Comparison of ENCODE assay signal across 15 mouse cellular contexts in the genomic region with DNA sequence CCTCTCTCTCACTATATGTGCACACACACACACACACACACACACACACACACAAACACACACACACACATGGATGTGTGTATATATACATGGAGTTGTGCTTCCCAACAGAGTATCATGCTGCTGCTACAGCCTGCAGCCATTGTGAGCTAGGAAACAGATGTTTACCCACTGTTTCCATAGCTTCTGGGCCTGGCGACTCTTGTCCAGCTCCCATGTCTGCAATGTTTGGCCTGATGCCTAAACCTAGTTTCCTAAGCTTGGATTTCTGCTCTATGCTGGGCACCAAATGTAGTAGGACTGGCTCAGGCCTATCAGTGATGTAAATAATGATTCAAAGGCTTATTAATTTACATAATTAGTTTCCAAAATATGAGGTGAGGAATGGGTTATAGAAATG.
"Had no signal": no experiment of that assay in that cellular context is flagged by ENCODE, and none has a peak within 500 bp of the region (broad histone marks: within the 10 kb centered on the region; RNA-seq: fewer than 3 reads in every experiment).

No protein-coding gene starts in this region.

- DNase-seq: kidney, adult 11 months; kidney, adult 9 months; kidney, postnatal 36 days; layer of hippocampus, adult 9-11 months; layer of hippocampus, postnatal 36 days; lung, adult 18-20 months; midbrain, embryonic 14.5 days; right cerebral cortex, postnatal 14 days; thymus, postnatal 4 days had no signal

- H3K4me1 ChIP-seq: limb, embryonic 15.5 days; midbrain, embryonic 10.5 days; neural tube, embryonic 12.5 days; stomach, embryonic 15.5 days had no signal

- H3K9ac ChIP-seq: limb, embryonic 15.5 days; liver, embryonic 14.5 days; neural tube, embryonic 12.5 days; stomach, embryonic 15.5 days had no signal

- H3K4me2 ChIP-seq: limb, embryonic 15.5 days; neural tube, embryonic 12.5 days; stomach, embryonic 15.5 days had no signal

- H3K27me3 ChIP-seq: limb, embryonic 15.5 days; neural tube, embryonic 12.5 days; stomach, embryonic 15.5 days had no signal

- H3K36me3 ChIP-seq: limb, embryonic 15.5 days; midbrain, embryonic 10.5 days; neural tube, embryonic 12.5 days; stomach, embryonic 15.5 days had no signal

- H3K4me3 ChIP-seq: limb, embryonic 15.5 days; midbrain, embryonic 10.5 days; neural tube, embryonic 12.5 days; stomach, embryonic 15.5 days had no signal

- H3K9me3 ChIP-seq: limb, embryonic 15.5 days; midbrain, embryonic 10.5 days; neural tube, embryonic 12.5 days; stomach, embryonic 15.5 days had no signal

- H3K27ac ChIP-seq: kidney, postnatal 0 days; limb, embryonic 15.5 days; liver, embryonic 14.5 days; midbrain, embryonic 10.5 days; neural tube, embryonic 12.5 days; stomach, embryonic 15.5 days had no signal
